In the genomic region with DNA sequence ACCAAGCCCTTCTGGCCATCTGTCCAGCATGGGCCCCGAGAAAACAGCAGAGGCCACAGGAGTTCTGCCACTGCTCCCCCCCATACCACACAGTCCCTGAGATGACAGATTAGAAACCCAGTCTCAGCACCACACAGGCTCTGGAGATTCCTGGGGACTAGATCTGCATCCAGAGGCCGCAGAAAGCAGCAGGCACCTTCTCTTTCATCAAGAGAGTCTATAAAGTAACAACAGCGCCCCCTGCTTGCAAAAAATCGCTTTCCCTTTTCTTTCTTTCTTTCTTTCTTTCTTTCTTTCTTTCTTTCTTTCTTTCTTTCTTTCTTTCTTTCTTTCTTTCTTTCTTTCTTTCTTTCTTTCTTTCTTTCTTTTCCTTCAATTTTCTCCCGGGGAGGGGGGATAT, we compare ENCODE assay signal across 8 mouse cellular contexts. TPM values are rescaled to one million over a fixed set of nuclear protein-coding genes. Genes with fewer than 3 reads are reported as not detected.
DNase-seq lines count a peak whose midpoint lies in the region; ATAC-seq and TF ChIP-seq lines count a peak whose summit lies in the region.

No protein-coding gene starts in this region.

- H3K4me2 ChIP-seq in hindbrain, embryonic 16.5 days (ENCODE audit: low read length): no peak overlapping the region
- no peak overlapping the region for H3K4me2 ChIP-seq in forebrain, postnatal 0 days (ENCODE audit: low read depth)
- peak overlapping the region; percentile 68 for H3K4me2 ChIP-seq in midbrain, embryonic 12.5 days (replicated peaks)

- peak; percentile 54 for TF ChIP-seq CTCF in forebrain, postnatal 0 days (IDR thresholded peaks at IDR 0.05; ENCODE audit: low read depth)

- no peak for ATAC-seq in hindbrain, embryonic 16.5 days
- no peak for ATAC-seq in forebrain, postnatal 0 days
- no peak for ATAC-seq in midbrain, embryonic 12.5 days (ENCODE audit: low FRiP score, low read depth)

- peaks cover 70% of the 10 kb centered on the region for H3K27me3 ChIP-seq in hindbrain, embryonic 10.5 days (ENCODE audit: insufficient read depth, poor library complexity, severe bottlenecking)
- H3K27me3 ChIP-seq in hindbrain, embryonic 16.5 days (replicated peaks; ENCODE audit: control insufficient read depth, insufficient read depth, low read length): peaks cover 10% of the 10 kb centered on the region
- H3K27me3 ChIP-seq in forebrain, postnatal 0 days (ENCODE audit: insufficient read depth, low read length): peaks cover 29% of the 10 kb centered on the region
- H3K27me3 ChIP-seq in midbrain, embryonic 12.5 days: peaks cover 57% of the 10 kb centered on the region

- peaks cover 60% of the 10 kb centered on the region for H3K4me1 ChIP-seq in hindbrain, embryonic 10.5 days (replicated peaks)
- H3K4me1 ChIP-seq in hindbrain, embryonic 16.5 days (ENCODE audit: control insufficient read depth, insufficient read depth, low read depth, low read length): peaks cover 19% of the 10 kb centered on the region
- H3K4me1 ChIP-seq in forebrain, postnatal 0 days (ENCODE audit: insufficient read depth): peaks cover 10% of the 10 kb centered on the region; the same call in 1 of the 2 replicates
- peaks cover 49% of the 10 kb centered on the region for H3K4me1 ChIP-seq in midbrain, embryonic 12.5 days

- no peak overlapping the region for H3K9ac ChIP-seq in hindbrain, embryonic 16.5 days (ENCODE audit: low read depth, low read length)
- H3K9ac ChIP-seq in forebrain, postnatal 0 days: no peak overlapping the region
- no peak overlapping the region for H3K9ac ChIP-seq in midbrain, embryonic 12.5 days (replicated peaks)

- peak overlapping the region; percentile 66; the same call in 1 of the 2 replicates for H3K27ac ChIP-seq in hindbrain, embryonic 10.5 days
- H3K27ac ChIP-seq in hindbrain, embryonic 16.5 days (ENCODE audit: low read depth, low read length): no peak overlapping the region
- no peak overlapping the region for H3K27ac ChIP-seq in forebrain, postnatal 0 days (ENCODE audit: low read depth, low read length)
- H3K27ac ChIP-seq in midbrain, embryonic 12.5 days (replicated peaks): peak overlapping the region; percentile 72

- H3K4me3 ChIP-seq in hindbrain, embryonic 10.5 days: peak overlapping the region; percentile 56
- no peak overlapping the region for H3K4me3 ChIP-seq in hindbrain, embryonic 16.5 days (ENCODE audit: low read length)
- H3K4me3 ChIP-seq in forebrain, postnatal 0 days (ENCODE audit: low read depth, low read length): no peak overlapping the region
- no peak overlapping the region for H3K4me3 ChIP-seq in midbrain, embryonic 12.5 days

- 1% methylated on average over 5 of the region's 5 CpGs for WGBS in hindbrain, embryonic 10.5 days
- WGBS in hindbrain, embryonic 16.5 days: 1% methylated on average over 5 of the region's 5 CpGs
- WGBS in forebrain, postnatal 0 days: 4% methylated on average over 5 of the region's 5 CpGs
- 3% methylated on average over 5 of the region's 5 CpGs for WGBS in midbrain, embryonic 12.5 days

- H3K9me3 ChIP-seq in hindbrain, embryonic 10.5 days: no peaks in the 10 kb centered on the region
- no peaks in the 10 kb centered on the region for H3K9me3 ChIP-seq in hindbrain, embryonic 16.5 days (ENCODE audit: control insufficient read depth, low read length)
- no peaks in the 10 kb centered on the region for H3K9me3 ChIP-seq in forebrain, postnatal 0 days (ENCODE audit: low read length)
- H3K9me3 ChIP-seq in midbrain, embryonic 12.5 days: no peaks in the 10 kb centered on the region

- peak; percentile 38 for DNase-seq in hindbrain, embryonic 10.5 days (ENCODE audit: low spot score)
- DNase-seq in 416B (ENCODE audit: low read depth): peak; percentile 50
- peak; percentile 73 for DNase-seq in NIH3T3 (ENCODE audit: low read depth)
- peak; percentile 52 for DNase-seq in forebrain, postnatal 0 days
- no peak for DNase-seq in urinary bladder, adult 18-20 months (ENCODE audit: low spot score in 2 of 2)
- no peak for DNase-seq in gastrocnemius, adult 18-20 months (ENCODE audit: low spot score)

- H3K36me3 ChIP-seq in hindbrain, embryonic 10.5 days: no peaks in the 10 kb centered on the region
- no peaks in the 10 kb centered on the region for H3K36me3 ChIP-seq in hindbrain, embryonic 16.5 days (ENCODE audit: control insufficient read depth, insufficient read depth, low read length)
- no peaks in the 10 kb centered on the region for H3K36me3 ChIP-seq in forebrain, postnatal 0 days (ENCODE audit: insufficient read depth)
- no peaks in the 10 kb centered on the region for H3K36me3 ChIP-seq in midbrain, embryonic 12.5 days

RNA-seq across cellular contexts. Expression of gene Fgf15, which starts 2.1 kb away (rescaled TPM):
- 43.4 and 55.3 TPM in 2 replicates for polyA plus RNA-seq in hindbrain, embryonic 10.5 days (2016; fragmentation: Nextera tagmentation; extraction: Ambion mirVana)
- 22.7 and 23.6 TPM in 2 replicates for polyA plus RNA-seq in hindbrain, embryonic 16.5 days (2015; fragmentation: Nextera tagmentation; extraction: Ambion mirVana)
- 2.5 and 4.0 TPM in 2 replicates for total RNA-seq in forebrain, postnatal 0 days (2014; rRNA removed)
- polyA plus RNA-seq in forebrain, postnatal 0 days (2015; fragmentation: Nextera tagmentation; extraction: Ambion mirVana): 5.0 and 6.1 TPM in 2 replicates
- 69.8 and 95.0 TPM in 2 replicates for polyA plus RNA-seq in midbrain, embryonic 12.5 days (2016; fragmentation: Nextera tagmentation; extraction: Ambion mirVana)
- not detected for total RNA-seq in gastrocnemius, adult 18-20 months (2021)

RNA-seq across cellular contexts. Expression of gene LTO1, which starts 20.7 kb away (rescaled TPM):
- polyA plus RNA-seq in hindbrain, embryonic 10.5 days (2016; fragmentation: Nextera tagmentation; extraction: Ambion mirVana): 30.5 and 33.0 TPM in 2 replicates
- 29.7 and 32.5 TPM in 2 replicates for polyA plus RNA-seq in hindbrain, embryonic 16.5 days (2015; fragmentation: Nextera tagmentation; extraction: Ambion mirVana)
- total RNA-seq in forebrain, postnatal 0 days (2014; rRNA removed): 21.7 and 22.4 TPM in 2 replicates
- polyA plus RNA-seq in forebrain, postnatal 0 days (2015; fragmentation: Nextera tagmentation; extraction: Ambion mirVana): 16.4 and 17.6 TPM in 2 replicates
- polyA plus RNA-seq in midbrain, embryonic 12.5 days (2016; fragmentation: Nextera tagmentation; extraction: Ambion mirVana): 33.6 and 36.4 TPM in 2 replicates
- 10 to 100 TPM in 1 of 2 experiments, 1 to 10 TPM in 1; 8.0 to 10.2 TPM for total RNA-seq in gastrocnemius, adult 18-20 months (2021)

RNA-seq across cellular contexts. Expression of gene Ccnd1, which starts 45.5 kb away (rescaled TPM):
- polyA plus RNA-seq in hindbrain, embryonic 10.5 days (2016; fragmentation: Nextera tagmentation; extraction: Ambion mirVana): 166 and 220 TPM in 2 replicates
- polyA plus RNA-seq in hindbrain, embryonic 16.5 days (2015; fragmentation: Nextera tagmentation; extraction: Ambion mirVana): 31.0 and 33.5 TPM in 2 replicates
- 21.6 and 33.5 TPM in 2 replicates for total RNA-seq in forebrain, postnatal 0 days (2014; rRNA removed)
- polyA plus RNA-seq in forebrain, postnatal 0 days (2015; fragmentation: Nextera tagmentation; extraction: Ambion mirVana): 23.9 and 29.0 TPM in 2 replicates
- polyA plus RNA-seq in midbrain, embryonic 12.5 days (2016; fragmentation: Nextera tagmentation; extraction: Ambion mirVana): 259 and 289 TPM in 2 replicates
- 1 to 10 TPM; 3.2 to 9.1 TPM for total RNA-seq in gastrocnemius, adult 18-20 months (2021)

RNA-seq across cellular contexts. Expression of gene Fgf4, which starts 47.0 kb away (rescaled TPM):
- 0.15 TPM in 1 of 2 replicates, not detected in the other for polyA plus RNA-seq in hindbrain, embryonic 10.5 days (2016; fragmentation: Nextera tagmentation; extraction: Ambion mirVana)
- not detected in 2 replicates for polyA plus RNA-seq in hindbrain, embryonic 16.5 days (2015; fragmentation: Nextera tagmentation; extraction: Ambion mirVana)
- total RNA-seq in forebrain, postnatal 0 days (2014; rRNA removed): not detected in 2 replicates
- polyA plus RNA-seq in forebrain, postnatal 0 days (2015; fragmentation: Nextera tagmentation; extraction: Ambion mirVana): not detected in 2 replicates
- polyA plus RNA-seq in midbrain, embryonic 12.5 days (2016; fragmentation: Nextera tagmentation; extraction: Ambion mirVana): not detected in 2 replicates
- not detected for total RNA-seq in gastrocnemius, adult 18-20 months (2021)

RNA-seq across cellular contexts. Expression of gene Fgf3, which starts 56.3 kb away (rescaled TPM):
- 1.7 and 2.6 TPM in 2 replicates for polyA plus RNA-seq in hindbrain, embryonic 10.5 days (2016; fragmentation: Nextera tagmentation; extraction: Ambion mirVana)
- 13.1 and 14.5 TPM in 2 replicates for polyA plus RNA-seq in hindbrain, embryonic 16.5 days (2015; fragmentation: Nextera tagmentation; extraction: Ambion mirVana)
- total RNA-seq in forebrain, postnatal 0 days (2014; rRNA removed): 1.8 and 6.1 TPM in 2 replicates
- 1.5 and 1.9 TPM in 2 replicates for polyA plus RNA-seq in forebrain, postnatal 0 days (2015; fragmentation: Nextera tagmentation; extraction: Ambion mirVana)
- polyA plus RNA-seq in midbrain, embryonic 12.5 days (2016; fragmentation: Nextera tagmentation; extraction: Ambion mirVana): 0.73 and 1.1 TPM in 2 replicates
- not detected for total RNA-seq in gastrocnemius, adult 18-20 months (2021)

Comparison
In these comparisons a context has a peak if more than half of its experiments do, and no peak if none do; other contexts are left out.
1. H3K27ac ChIP-seq: peak in hindbrain, embryonic 10.5 days (single experiment) and midbrain, embryonic 12.5 days (single experiment); none in hindbrain, embryonic 16.5 days (single experiment) and forebrain, postnatal 0 days (single experiment).
2. DNase-seq: peak in hindbrain, embryonic 10.5 days (single experiment), 416B (single experiment), NIH3T3 (single experiment) and forebrain, postnatal 0 days (single experiment); none in urinary bladder, adult 18-20 months (0 of 2) and gastrocnemius, adult 18-20 months (single experiment).